Mouse (Mus musculus): ENCODE data around the gene Pym1. TPM values are rescaled to one million over a fixed set of nuclear protein-coding genes. Genes with fewer than 3 reads are reported as not detected.

Pym1 gene
- polyA plus RNA-seq, 1 experiment from 2014 or later, result 45.9 TPM

Other genes with a start within 250 kb of the Pym1 start
- 2.3 and 2.9 TPM in 2 replicates for gene Myl6b, start 249.2 kb upstream of the Pym1 start, polyA plus RNA-seq (2014; fragmentation: Nextera tagmentation; extraction: Ambion mirVana)
- gene Esyt1, start 222.0 kb upstream of the Pym1 start, polyA plus RNA-seq (2014; fragmentation: Nextera tagmentation; extraction: Ambion mirVana), result 12.5 and 15.8 TPM in 2 replicates
- gene Zc3h10, start 200.1 kb upstream of the Pym1 start, polyA plus RNA-seq (2014; fragmentation: Nextera tagmentation; extraction: Ambion mirVana), result 13.6 and 15.0 TPM in 2 replicates
- gene Rpl41, start 198.6 kb upstream of the Pym1 start, polyA plus RNA-seq (2014; fragmentation: Nextera tagmentation; extraction: Ambion mirVana), result 3,098 and 3,409 TPM in 2 replicates
- 268 and 270 TPM in 2 replicates for gene Pa2g4, start 181.9 kb upstream of the Pym1 start, polyA plus RNA-seq (2014; fragmentation: Nextera tagmentation; extraction: Ambion mirVana)
- gene Erbb3, start 158.2 kb upstream of the Pym1 start, polyA plus RNA-seq (2014; fragmentation: Nextera tagmentation; extraction: Ambion mirVana), result 10.2 and 10.6 TPM in 2 replicates
- 765 and 782 TPM in 2 replicates for gene Rps26, start 121.1 kb upstream of the Pym1 start, polyA plus RNA-seq (2014; fragmentation: Nextera tagmentation; extraction: Ambion mirVana)
- 3.5 and 4.9 TPM in 2 replicates for gene Ikzf4, start 101.9 kb upstream of the Pym1 start, polyA plus RNA-seq (2014; fragmentation: Nextera tagmentation; extraction: Ambion mirVana)
- 12.2 and 15.1 TPM in 2 replicates for gene Suox, start 73.8 kb upstream of the Pym1 start, polyA plus RNA-seq (2014; fragmentation: Nextera tagmentation; extraction: Ambion mirVana)
- 71.6 and 74.3 TPM in 2 replicates for gene Rab5b, start 51.6 kb upstream of the Pym1 start, polyA plus RNA-seq (2014; fragmentation: Nextera tagmentation; extraction: Ambion mirVana)
- 28.7 and 68.1 TPM in 2 replicates for gene Pmel, start 43.7 kb upstream of the Pym1 start, polyA plus RNA-seq (2014; fragmentation: Nextera tagmentation; extraction: Ambion mirVana)
- gene Cdk2, start 42.9 kb upstream of the Pym1 start, polyA plus RNA-seq (2014; fragmentation: Nextera tagmentation; extraction: Ambion mirVana), result 135 and 146 TPM in 2 replicates
- gene Dgka, start 3.0 kb upstream of the Pym1 start, polyA plus RNA-seq (2014; fragmentation: Nextera tagmentation; extraction: Ambion mirVana), result 5.9 and 8.0 TPM in 2 replicates
- gene Mmp19, start 43.0 kb downstream of the Pym1 start, polyA plus RNA-seq (2014; fragmentation: Nextera tagmentation; extraction: Ambion mirVana), result 0.21 and 0.24 TPM in 2 replicates
- 33.8 and 35.0 TPM in 2 replicates for gene Dnajc14, start 56.2 kb downstream of the Pym1 start, polyA plus RNA-seq (2014; fragmentation: Nextera tagmentation; extraction: Ambion mirVana)
- gene Tmem198b, start 56.5 kb downstream of the Pym1 start, polyA plus RNA-seq (2014; fragmentation: Nextera tagmentation; extraction: Ambion mirVana), result 14.2 and 14.8 TPM in 2 replicates
- 279 and 318 TPM in 2 replicates for gene Sarnp, start 69.4 kb downstream of the Pym1 start, polyA plus RNA-seq (2014; fragmentation: Nextera tagmentation; extraction: Ambion mirVana)
- 47.7 and 48.0 TPM in 2 replicates for gene Ormdl2, start 73.8 kb downstream of the Pym1 start, polyA plus RNA-seq (2014; fragmentation: Nextera tagmentation; extraction: Ambion mirVana)
- 10.5 and 10.9 TPM in 2 replicates for gene Gdf11, start 143.8 kb downstream of the Pym1 start, polyA plus RNA-seq (2014; fragmentation: Nextera tagmentation; extraction: Ambion mirVana)
- 324 and 334 TPM in 2 replicates for gene Cd63, start 153.1 kb downstream of the Pym1 start, polyA plus RNA-seq (2014; fragmentation: Nextera tagmentation; extraction: Ambion mirVana)
- gene Rdh5, start 175.0 kb downstream of the Pym1 start, polyA plus RNA-seq (2014; fragmentation: Nextera tagmentation; extraction: Ambion mirVana), result 9.2 and 11.4 TPM in 2 replicates
- gene Bloc1s1, start 176.1 kb downstream of the Pym1 start, polyA plus RNA-seq (2014; fragmentation: Nextera tagmentation; extraction: Ambion mirVana), result 196 and 213 TPM in 2 replicates
- gene Itga7, start 185.9 kb downstream of the Pym1 start, polyA plus RNA-seq (2014; fragmentation: Nextera tagmentation; extraction: Ambion mirVana), result 2.3 and 2.7 TPM in 2 replicates
- gene Mettl7b, start 213.1 kb downstream of the Pym1 start, polyA plus RNA-seq (2014; fragmentation: Nextera tagmentation; extraction: Ambion mirVana), result not detected in 2 replicates
- gene Olfr9, start 241.5 kb downstream of the Pym1 start, polyA plus RNA-seq (2014; fragmentation: Nextera tagmentation; extraction: Ambion mirVana), result not detected in 2 replicates